Mouse (Mus musculus): ENCODE data around the gene Tigit. TPM values are rescaled to one million over a fixed set of nuclear protein-coding genes. Genes with fewer than 3 reads are reported as not detected.

Gene Tigit
- polyA plus RNA-seq, 1 experiment from 2014 or later = not detected

DNA sequence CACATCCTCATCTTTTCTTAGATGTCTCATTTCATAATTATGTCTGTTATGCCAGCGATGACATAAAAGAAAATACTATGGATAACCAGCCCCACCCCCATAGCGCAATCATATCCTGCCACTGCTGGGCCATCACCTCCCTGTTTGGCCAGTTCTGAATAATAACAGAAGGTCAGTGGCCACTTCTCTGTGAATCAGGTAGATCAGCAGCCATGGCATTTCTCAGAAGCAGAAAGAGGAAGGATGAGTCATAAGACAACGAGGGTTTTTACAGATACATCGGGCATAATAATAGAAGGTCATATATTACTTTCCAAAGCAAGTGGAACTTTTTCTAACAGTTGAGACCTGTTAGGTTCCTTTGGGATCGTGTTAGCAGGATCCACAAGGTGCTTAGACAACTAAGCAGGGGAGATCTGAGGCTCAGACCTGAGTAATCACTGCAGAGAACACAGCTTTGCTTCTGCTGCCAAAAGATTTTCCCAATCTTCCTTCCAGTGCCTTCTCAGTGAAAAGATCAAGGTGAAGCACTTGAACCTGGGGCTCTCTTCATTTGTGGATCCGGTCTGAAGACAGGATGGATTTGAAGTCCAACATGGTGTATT is 8.7 kb downstream of the Tigit start:
- no peaks in the 10 kb centered on the region for H3K9me3 ChIP-seq (replicated peaks; ENCODE audit: low read length)
- no peak for DNase-seq (ENCODE audit: low spot score)
- no peak overlapping the region for H3K9ac ChIP-seq (ENCODE audit: low read depth, low read length)
- no peaks in the 10 kb centered on the region for H3K4me1 ChIP-seq (replicated peaks; ENCODE audit: insufficient read depth, low read length)
- no peak overlapping the region for H3K27ac ChIP-seq
- H3K36me3 ChIP-seq (ENCODE audit: insufficient read depth, low read length) = no peaks in the 10 kb centered on the region
- no peak for TF ChIP-seq CTCF (IDR thresholded peaks at IDR 0.05; ENCODE audit: low read depth)
- no peak overlapping the region for H3K4me2 ChIP-seq (ENCODE audit: low read length)
- 87% methylated on average over 6 of the region's 6 CpGs for WGBS
- no peak for ATAC-seq (replicated peaks; ENCODE audit: low FRiP score, low read depth)
- no peak overlapping the region for H3K4me3 ChIP-seq (replicated peaks; ENCODE audit: low read depth, low read length)
- no peaks in the 10 kb centered on the region for H3K27me3 ChIP-seq (ENCODE audit: insufficient read depth, low read length)

- Histone ChIP-seq H3K4me2 (ENCODE audit: low read length) (no peak overlapping the region), H3K27ac (no peak overlapping the region), H3K27me3 (ENCODE audit: insufficient read depth, low read length) (no peaks in the 10 kb centered on the region), H3K36me3 (ENCODE audit: insufficient read depth, low read length) (no peaks in the 10 kb centered on the region), H3K4me3 (replicated peaks; ENCODE audit: low read depth, low read length) (no peak overlapping the region), H3K9me3 (replicated peaks; ENCODE audit: low read length) (no peaks in the 10 kb centered on the region), H3K4me1 (replicated peaks; ENCODE audit: insufficient read depth, low read length) (no peaks in the 10 kb centered on the region), H3K9ac (ENCODE audit: low read depth, low read length) (no peak overlapping the region)
- DNase-seq (ENCODE audit: low spot score) (no peak), ATAC-seq (replicated peaks; ENCODE audit: low FRiP score, low read depth) (no peak)
- 83% methylated on average over 3 of the region's 3 CpGs for whole genome bisulfite sequencing
- TF ChIP-seq CTCF (IDR thresholded peaks at IDR 0.05; ENCODE audit: low read depth) = no peak
Measured at GRCm38 (mm10) chr16:43654269-43654668, 9.7 kb downstream of the Tigit start.

DNA sequence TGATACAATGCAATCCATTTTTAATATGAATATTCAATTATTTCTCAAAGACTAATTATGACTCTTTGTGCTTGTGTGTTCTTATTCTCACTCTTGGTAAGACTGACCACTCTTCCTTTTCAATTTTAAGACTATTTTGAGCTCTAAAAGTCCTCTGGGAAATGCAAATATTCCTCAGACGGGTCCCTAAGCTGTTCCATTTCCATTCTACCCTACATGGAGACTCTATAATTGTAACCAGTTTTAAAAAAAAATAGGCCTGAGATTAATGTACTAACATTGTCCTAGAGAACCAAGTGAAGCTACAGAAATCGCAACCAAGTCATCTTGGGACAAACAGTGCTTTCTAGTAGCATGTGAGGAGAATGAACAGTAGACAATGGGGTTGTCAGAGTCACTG is 10.7 kb downstream of the Tigit start:
- Histone ChIP-seq H3K27ac (no peak overlapping the region), H3K9me3 (replicated peaks; ENCODE audit: low read length) (no peaks in the 10 kb centered on the region), H3K36me3 (ENCODE audit: insufficient read depth, low read length) (no peaks in the 10 kb centered on the region), H3K4me1 (replicated peaks; ENCODE audit: insufficient read depth, low read length) (no peaks in the 10 kb centered on the region), H3K4me2 (ENCODE audit: low read length) (no peak overlapping the region), H3K9ac (ENCODE audit: low read depth, low read length) (no peak overlapping the region), H3K27me3 (ENCODE audit: insufficient read depth, low read length) (no peaks in the 10 kb centered on the region), H3K4me3 (replicated peaks; ENCODE audit: low read depth, low read length) (no peak overlapping the region)
- ATAC-seq (replicated peaks; ENCODE audit: low FRiP score, low read depth) (no peak), DNase-seq (ENCODE audit: low spot score) (no peak)
- TF ChIP-seq CTCF (IDR thresholded peaks at IDR 0.05; ENCODE audit: low read depth) = no peak
- 78% methylated on average over 2 of the region's 2 CpGs for WGBS

GRCm38 (mm10) chr16:43650355-43651080 is 13.4 kb downstream of the Tigit start:
- ATAC-seq (replicated peaks; ENCODE audit: low FRiP score, low read depth) = no peak
- 95% methylated on average over 3 of the region's 3 CpGs for WGBS

GRCm38 (mm10) chr16:43647641-43648040 is 16.3 kb downstream of the Tigit start:
- Histone ChIP-seq H3K36me3 (ENCODE audit: insufficient read depth, low read length) (no peaks in the 10 kb centered on the region), H3K4me2 (ENCODE audit: low read length) (no peak overlapping the region), H3K4me3 (replicated peaks; ENCODE audit: low read depth, low read length) (no peak overlapping the region), H3K27ac (no peak overlapping the region), H3K4me1 (replicated peaks; ENCODE audit: insufficient read depth, low read length) (no peaks in the 10 kb centered on the region), H3K27me3 (ENCODE audit: insufficient read depth, low read length) (no peaks in the 10 kb centered on the region), H3K9ac (ENCODE audit: low read depth, low read length) (no peak overlapping the region), H3K9me3 (replicated peaks; ENCODE audit: low read length) (no peaks in the 10 kb centered on the region)
- TF ChIP-seq CTCF (IDR thresholded peaks at IDR 0.05; ENCODE audit: low read depth) = no peak
- 78% methylated on average over 1 of the region's 1 CpGs for WGBS
- ATAC-seq (replicated peaks; ENCODE audit: low FRiP score, low read depth) (no peak), DNase-seq (ENCODE audit: low spot score) (no peak)

More at GRCm38 (mm10) chr16:43650355-43651080, 13.4 kb downstream of the Tigit start:
- Histone ChIP-seq H3K27ac (no peak overlapping the region), H3K4me2 (ENCODE audit: low read length) (no peak overlapping the region), H3K4me1 (replicated peaks; ENCODE audit: insufficient read depth, low read length) (no peaks in the 10 kb centered on the region), H3K4me3 (replicated peaks; ENCODE audit: low read depth, low read length) (no peak overlapping the region), H3K36me3 (ENCODE audit: insufficient read depth, low read length) (no peaks in the 10 kb centered on the region), H3K9me3 (replicated peaks; ENCODE audit: low read length) (no peaks in the 10 kb centered on the region), H3K9ac (ENCODE audit: low read depth, low read length) (no peak overlapping the region), H3K27me3 (ENCODE audit: insufficient read depth, low read length) (no peaks in the 10 kb centered on the region)
- no peak for DNase-seq (ENCODE audit: low spot score)
- TF ChIP-seq CTCF (IDR thresholded peaks at IDR 0.05; ENCODE audit: low read depth) = no peak

- Histone ChIP-seq H3K4me3 (replicated peaks; ENCODE audit: low read depth, low read length) (no peak overlapping the region), H3K27me3 (ENCODE audit: insufficient read depth, low read length) (no peaks in the 10 kb centered on the region), H3K36me3 (ENCODE audit: insufficient read depth, low read length) (no peaks in the 10 kb centered on the region), H3K4me2 (ENCODE audit: low read length) (no peak overlapping the region), H3K9ac (ENCODE audit: low read depth, low read length) (no peak overlapping the region), H3K4me1 (replicated peaks; ENCODE audit: insufficient read depth, low read length) (no peaks in the 10 kb centered on the region), H3K27ac (no peak overlapping the region), H3K9me3 (replicated peaks; ENCODE audit: low read length) (no peaks in the 10 kb centered on the region)
- WGBS = 85% methylated on average over 3 of the region's 3 CpGs
- no peak for TF ChIP-seq CTCF (IDR thresholded peaks at IDR 0.05; ENCODE audit: low read depth)
- DNase-seq (ENCODE audit: low spot score) (no peak), ATAC-seq (replicated peaks; ENCODE audit: low FRiP score, low read depth) (no peak)
Measured at GRCm38 (mm10) chr16:43646943-43647342, 17.0 kb downstream of the Tigit start.

All from kidney, postnatal 0 days (tissue).